Mouse (Mus musculus) C2C12 (cell line): Measurements from ENCODE around the gene Otp.

Experiments used
- CEBPB ChIP-seq: IDR thresholded peaks from one replicate; pipeline ENCODE4 v1.6.1; 2011; ENCODE audit warnings: low read depth, mild to moderate bottlenecking, control low read depth, moderate library complexity
- CTCF ChIP-seq: IDR thresholded peaks from one replicate; pipeline ENCODE4 v1.5.1; 2011; ENCODE audit not compliant: control insufficient read depth, insufficient read depth, insufficient read length

DNA sequence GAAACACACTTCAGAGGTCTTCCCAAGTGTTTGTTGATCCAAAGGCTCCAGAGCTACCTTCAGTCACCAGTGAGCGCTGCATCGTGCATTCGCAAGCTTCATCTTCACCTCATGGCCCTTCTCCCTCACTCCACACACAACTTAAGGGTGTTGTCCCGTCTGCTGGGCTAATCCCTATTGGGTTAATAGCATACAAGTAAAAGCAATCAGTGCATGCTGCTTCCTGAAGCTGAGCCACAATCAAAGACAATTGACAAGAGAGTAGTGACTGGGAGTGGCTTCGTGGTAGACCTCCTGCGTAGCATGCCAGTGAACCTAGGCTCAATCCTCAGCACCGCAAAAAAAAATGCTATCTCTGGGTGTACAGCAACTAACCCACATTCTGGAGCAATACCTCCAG lies 27.5 kb upstream of the Otp start:
- TF ChIP-seq CTCF (no peak), CEBPB (no peak)
